Mouse (Mus musculus): Measurements from ENCODE around the gene Ptprg. TPM values are rescaled to one million over a fixed set of nuclear protein-coding genes. Genes with fewer than 3 reads are reported as not detected.

Gene Ptprg
- polyA plus RNA-seq, 1 experiment from 2014 or later: 15.2 TPM

DNA sequence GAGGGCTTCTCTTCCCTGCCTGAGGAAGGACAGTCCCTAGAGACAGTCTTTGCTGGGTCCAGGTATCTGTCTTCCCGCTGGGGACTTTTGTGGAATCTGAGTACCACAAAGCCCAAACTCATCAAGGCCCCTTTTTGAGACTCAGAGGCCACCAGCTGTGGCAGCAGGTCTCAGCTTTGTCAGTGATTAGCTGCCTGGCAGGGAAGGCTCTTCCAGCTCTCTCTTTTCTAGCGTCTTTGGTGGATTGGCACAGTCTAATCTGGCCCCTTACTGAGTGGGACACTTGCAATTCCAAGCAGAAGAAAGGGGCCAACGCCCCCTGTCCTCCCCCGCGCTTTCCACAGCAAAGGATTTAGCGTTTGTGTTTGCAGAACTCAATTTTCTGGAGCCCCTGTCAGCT is 117.5 kb downstream of the Ptprg start:
- Histone ChIP-seq H3K27me3 (ENCODE audit: control insufficient read depth, insufficient read depth, low read length) (no peaks in the 10 kb centered on the region), H3K4me1 (ENCODE audit: control insufficient read depth, insufficient read depth, low read length) (peaks cover 15% of the 10 kb centered on the region; the same call in 1 of the 2 replicates), H3K9me3 (replicated peaks; ENCODE audit: control insufficient read depth, low read length) (no peaks in the 10 kb centered on the region), H3K4me3 (ENCODE audit: low read depth, low read length) (no peak overlapping the region), H3K36me3 (ENCODE audit: control insufficient read depth, insufficient read depth, low read length) (no peaks in the 10 kb centered on the region), H3K4me2 (peak overlapping the region; percentile 35; the same call in 1 of the 2 replicates), H3K27ac (ENCODE audit: low read depth, low read length) (no peak overlapping the region), H3K9ac (ENCODE audit: low read depth, low read length) (no peak overlapping the region)
- 18% methylated on average over 6 of the region's 6 CpGs for WGBS (ENCODE audit: insufficient replicate concordance)
- no peak for ATAC-seq (replicated peaks; ENCODE audit: insufficient number of reproducible peaks, low FRiP score, low TSS enrichment)

DNA sequence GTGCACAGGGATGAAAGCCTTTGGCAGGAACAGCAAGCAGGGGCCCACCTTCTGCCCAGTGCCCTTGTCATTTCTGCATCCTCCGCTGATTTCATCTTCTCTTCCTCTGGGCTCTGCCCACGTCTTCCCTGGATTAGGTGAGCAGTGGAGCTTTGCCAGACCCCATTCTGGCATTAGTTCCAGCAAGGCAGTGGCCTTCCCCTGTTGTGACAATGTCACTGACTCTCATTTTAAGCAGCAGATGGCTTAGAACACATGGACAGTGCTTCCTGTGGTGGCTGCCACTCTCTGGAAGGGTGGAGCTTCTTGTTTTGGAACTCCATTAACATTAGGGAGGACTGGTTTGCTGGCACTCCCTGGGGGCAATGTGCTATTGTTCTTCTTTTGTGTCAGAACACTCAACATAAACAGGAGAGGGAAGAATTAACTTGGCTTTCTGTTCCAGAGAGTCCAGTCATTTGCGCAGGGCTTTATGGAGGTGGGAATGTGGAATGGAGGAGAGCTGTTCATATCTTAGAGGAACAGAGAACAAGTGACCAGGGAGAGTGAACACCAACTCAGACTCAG is 119.7 kb downstream of the Ptprg start:
- no peaks in the 10 kb centered on the region for H3K36me3 ChIP-seq (ENCODE audit: control insufficient read depth, insufficient read depth, low read length)
- H3K4me3 ChIP-seq (ENCODE audit: low read depth, low read length): no peak overlapping the region
- H3K27me3 ChIP-seq (ENCODE audit: control insufficient read depth, insufficient read depth, low read length): no peaks in the 10 kb centered on the region
- no peak overlapping the region for H3K9ac ChIP-seq (ENCODE audit: low read depth, low read length)
- no peak for ATAC-seq (replicated peaks; ENCODE audit: insufficient number of reproducible peaks, low FRiP score, low TSS enrichment)
- H3K4me1 ChIP-seq (ENCODE audit: control insufficient read depth, insufficient read depth, low read length): peaks cover 15% of the 10 kb centered on the region; the same call in 1 of the 2 replicates
- no peak overlapping the region for H3K27ac ChIP-seq (ENCODE audit: low read depth, low read length)
- H3K9me3 ChIP-seq (replicated peaks; ENCODE audit: control insufficient read depth, low read length): no peaks in the 10 kb centered on the region
- WGBS (ENCODE audit: insufficient replicate concordance): 71% methylated on average over 3 of the region's 3 CpGs
- H3K4me2 ChIP-seq: no peak overlapping the region

DNA sequence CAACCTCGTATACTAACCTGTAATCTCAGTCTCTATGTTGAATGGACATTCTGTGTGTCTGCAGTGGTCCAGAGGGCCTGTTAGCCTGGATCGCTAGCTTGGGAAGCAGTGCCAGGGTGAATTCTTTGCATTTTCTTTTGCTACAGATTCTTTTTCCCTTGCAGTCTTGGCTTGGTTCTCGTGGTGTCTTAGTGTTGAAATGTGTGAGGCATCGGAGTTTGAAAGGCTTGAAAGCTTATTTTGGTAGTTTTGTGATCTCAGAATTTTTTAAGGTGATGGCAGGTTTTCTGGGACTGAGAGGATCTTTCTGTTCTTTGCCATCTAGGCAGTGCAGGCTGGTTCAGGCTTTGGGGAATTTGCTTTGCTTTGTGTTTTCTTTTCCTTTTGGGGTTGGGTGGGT is 124.9 kb downstream of the Ptprg start:
- no peak overlapping the region for H3K4me2 ChIP-seq
- no peaks in the 10 kb centered on the region for H3K36me3 ChIP-seq (ENCODE audit: control insufficient read depth, insufficient read depth, low read length)
- H3K4me3 ChIP-seq (ENCODE audit: low read depth, low read length): no peak overlapping the region
- no peak overlapping the region for H3K9ac ChIP-seq (ENCODE audit: low read depth, low read length)
- no peak for ATAC-seq (replicated peaks; ENCODE audit: insufficient number of reproducible peaks, low FRiP score, low TSS enrichment)
- H3K27me3 ChIP-seq (ENCODE audit: control insufficient read depth, insufficient read depth, low read length): no peaks in the 10 kb centered on the region
- H3K27ac ChIP-seq (ENCODE audit: low read depth, low read length): no peak overlapping the region
- H3K4me1 ChIP-seq (ENCODE audit: control insufficient read depth, insufficient read depth, low read length): peaks cover 32% of the 10 kb centered on the region
- H3K9me3 ChIP-seq (replicated peaks; ENCODE audit: control insufficient read depth, low read length): no peaks in the 10 kb centered on the region
- WGBS (ENCODE audit: insufficient replicate concordance): 51% methylated on average over 4 of the region's 4 CpGs

GRCm38 (mm10) chr14:11679741-11680140 is 126.4 kb downstream of the Ptprg start:
- Histone ChIP-seq H3K27me3 (ENCODE audit: control insufficient read depth, insufficient read depth, low read length) (no peaks in the 10 kb centered on the region), H3K9ac (ENCODE audit: low read depth, low read length) (no peak overlapping the region), H3K27ac (ENCODE audit: low read depth, low read length) (no peak overlapping the region), H3K4me1 (ENCODE audit: control insufficient read depth, insufficient read depth, low read length) (peaks cover 44% of the 10 kb centered on the region), H3K4me2 (no peak overlapping the region), H3K4me3 (ENCODE audit: low read depth, low read length) (no peak overlapping the region), H3K36me3 (ENCODE audit: control insufficient read depth, insufficient read depth, low read length) (no peaks in the 10 kb centered on the region), H3K9me3 (replicated peaks; ENCODE audit: control insufficient read depth, low read length) (no peaks in the 10 kb centered on the region)
- no peak for ATAC-seq (replicated peaks; ENCODE audit: insufficient number of reproducible peaks, low FRiP score, low TSS enrichment)
- WGBS (ENCODE audit: insufficient replicate concordance): 65% methylated on average over 3 of the region's 3 CpGs

- Histone ChIP-seq H3K36me3 (ENCODE audit: control insufficient read depth, insufficient read depth, low read length) (no peaks in the 10 kb centered on the region), H3K27ac (ENCODE audit: low read depth, low read length) (no peak overlapping the region), H3K4me1 (ENCODE audit: control insufficient read depth, insufficient read depth, low read length) (peaks cover 39% of the 10 kb centered on the region), H3K4me3 (ENCODE audit: low read depth, low read length) (no peak overlapping the region), H3K4me2 (no peak overlapping the region), H3K27me3 (ENCODE audit: control insufficient read depth, insufficient read depth, low read length) (no peaks in the 10 kb centered on the region), H3K9me3 (replicated peaks; ENCODE audit: control insufficient read depth, low read length) (no peaks in the 10 kb centered on the region), H3K9ac (ENCODE audit: low read depth, low read length) (no peak overlapping the region)
- no peak for ATAC-seq (replicated peaks; ENCODE audit: insufficient number of reproducible peaks, low FRiP score, low TSS enrichment)
- WGBS (ENCODE audit: insufficient replicate concordance): 73% methylated on average over 2 of the region's 2 CpGs
These were observed 127.3 kb downstream of the Ptprg start for GRCm38 (mm10) chr14:11680621-11681020.

GRCm38 (mm10) chr14:11682441-11682840 is 129.1 kb downstream of the Ptprg start:
- peak overlapping the region; percentile 14; the same call in 1 of the 2 replicates for H3K4me2 ChIP-seq
- peaks cover 42% of the 10 kb centered on the region for H3K4me1 ChIP-seq (ENCODE audit: control insufficient read depth, insufficient read depth, low read length)
- H3K4me3 ChIP-seq (ENCODE audit: low read depth, low read length): no peak overlapping the region
- no peaks in the 10 kb centered on the region for H3K9me3 ChIP-seq (replicated peaks; ENCODE audit: control insufficient read depth, low read length)
- WGBS (ENCODE audit: insufficient replicate concordance): 29% methylated on average over 3 of the region's 3 CpGs
- 0 out of 2 replicates have a peak overlapping the region, but pooled peaks have one; percentile 34 for H3K9ac ChIP-seq (ENCODE audit: low read depth, low read length)
- H3K36me3 ChIP-seq (ENCODE audit: control insufficient read depth, insufficient read depth, low read length): no peaks in the 10 kb centered on the region
- 0 out of 2 replicates have a peak, but pooled peaks have one; percentile 22 for ATAC-seq (replicated peaks; ENCODE audit: insufficient number of reproducible peaks, low FRiP score, low TSS enrichment)
- no peaks in the 10 kb centered on the region for H3K27me3 ChIP-seq (ENCODE audit: control insufficient read depth, insufficient read depth, low read length)
- H3K27ac ChIP-seq (ENCODE audit: low read depth, low read length): peak overlapping the region; percentile 70

GRCm38 (mm10) chr14:11683386-11684081 is 130.2 kb downstream of the Ptprg start:
- no peak overlapping the region for H3K27ac ChIP-seq (ENCODE audit: low read depth, low read length)
- H3K36me3 ChIP-seq (ENCODE audit: control insufficient read depth, insufficient read depth, low read length): no peaks in the 10 kb centered on the region
- no peak overlapping the region for H3K4me3 ChIP-seq (ENCODE audit: low read depth, low read length)
- 32% methylated on average over 10 of the region's 10 CpGs for WGBS (ENCODE audit: insufficient replicate concordance)
- no peaks in the 10 kb centered on the region for H3K9me3 ChIP-seq (replicated peaks; ENCODE audit: control insufficient read depth, low read length)
- ATAC-seq (replicated peaks; ENCODE audit: insufficient number of reproducible peaks, low FRiP score, low TSS enrichment): no peak
- peaks cover 45% of the 10 kb centered on the region for H3K4me1 ChIP-seq (ENCODE audit: control insufficient read depth, insufficient read depth, low read length)
- H3K9ac ChIP-seq (ENCODE audit: low read depth, low read length): no peak overlapping the region
- H3K27me3 ChIP-seq (ENCODE audit: control insufficient read depth, insufficient read depth, low read length): no peaks in the 10 kb centered on the region
- H3K4me2 ChIP-seq: no peak overlapping the region

DNA sequence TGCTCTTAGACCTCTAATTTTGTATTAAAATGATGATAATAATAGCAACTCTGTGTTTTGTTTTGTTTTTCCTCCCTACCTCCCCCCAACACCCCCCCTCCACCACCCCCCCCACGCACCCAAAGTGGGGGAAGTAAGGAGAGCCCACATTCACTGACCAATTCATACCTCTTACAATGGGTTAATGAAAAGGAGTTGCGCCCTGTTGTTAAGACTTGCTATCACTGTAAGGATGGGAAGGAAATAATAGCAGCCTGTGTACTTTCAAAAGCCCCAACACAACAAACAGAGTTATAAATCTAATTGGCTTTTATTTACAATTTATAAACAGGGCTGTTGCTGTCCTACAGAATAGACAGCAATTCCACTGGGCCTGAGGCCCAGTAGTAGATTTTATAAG is 130.8 kb downstream of the Ptprg start:
- H3K4me1 ChIP-seq (ENCODE audit: control insufficient read depth, insufficient read depth, low read length): peaks cover 43% of the 10 kb centered on the region
- no peak overlapping the region for H3K4me2 ChIP-seq
- no peaks in the 10 kb centered on the region for H3K36me3 ChIP-seq (ENCODE audit: control insufficient read depth, insufficient read depth, low read length)
- no peaks in the 10 kb centered on the region for H3K27me3 ChIP-seq (ENCODE audit: control insufficient read depth, insufficient read depth, low read length)
- no peak overlapping the region for H3K4me3 ChIP-seq (ENCODE audit: low read depth, low read length)
- H3K9me3 ChIP-seq (replicated peaks; ENCODE audit: control insufficient read depth, low read length): no peaks in the 10 kb centered on the region
- WGBS (ENCODE audit: insufficient replicate concordance): 61% methylated on average over 2 of the region's 2 CpGs
- ATAC-seq (replicated peaks; ENCODE audit: insufficient number of reproducible peaks, low FRiP score, low TSS enrichment): no peak
- no peak overlapping the region for H3K27ac ChIP-seq (ENCODE audit: low read depth, low read length)
- H3K9ac ChIP-seq (ENCODE audit: low read depth, low read length): no peak overlapping the region

DNA sequence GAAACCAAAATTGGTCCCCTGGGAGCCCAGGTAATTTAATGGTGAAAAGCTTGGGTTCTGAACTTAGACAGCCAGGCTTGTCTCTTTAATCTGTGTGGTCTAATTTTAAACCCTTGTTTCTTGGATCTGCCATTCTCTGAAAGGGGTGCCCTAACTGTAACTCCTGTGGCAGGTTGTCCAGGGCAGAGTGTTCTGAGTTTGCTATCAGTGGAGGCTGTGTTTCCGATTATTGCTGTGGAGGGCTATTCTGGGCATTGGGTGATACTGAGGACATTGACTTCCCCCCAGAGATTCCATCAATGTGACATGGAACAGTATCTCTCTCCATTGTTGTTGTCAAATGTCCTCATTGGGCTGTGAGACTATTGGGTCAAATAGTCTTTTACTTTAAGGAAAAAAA is 134.2 kb downstream of the Ptprg start:
- peak overlapping the region; percentile 64; the same call in 1 of the 2 replicates for H3K27ac ChIP-seq (ENCODE audit: low read depth, low read length)
- WGBS (ENCODE audit: insufficient replicate concordance): 19% methylated on average over 1 of the region's 1 CpGs
- no peaks in the 10 kb centered on the region for H3K36me3 ChIP-seq (ENCODE audit: control insufficient read depth, insufficient read depth, low read length)
- peaks cover 35% of the 10 kb centered on the region for H3K4me1 ChIP-seq (ENCODE audit: control insufficient read depth, insufficient read depth, low read length)
- no peak overlapping the region for H3K4me2 ChIP-seq
- no peak overlapping the region for H3K9ac ChIP-seq (ENCODE audit: low read depth, low read length)
- no peaks in the 10 kb centered on the region for H3K9me3 ChIP-seq (replicated peaks; ENCODE audit: control insufficient read depth, low read length)
- H3K4me3 ChIP-seq (ENCODE audit: low read depth, low read length): no peak overlapping the region
- ATAC-seq (replicated peaks; ENCODE audit: insufficient number of reproducible peaks, low FRiP score, low TSS enrichment): no peak
- no peaks in the 10 kb centered on the region for H3K27me3 ChIP-seq (ENCODE audit: control insufficient read depth, insufficient read depth, low read length)
